Mouse (Mus musculus) hindbrain, postnatal 0 days (tissue): Measurements from ENCODE around the gene Adgra3. TPM values are rescaled to one million over a fixed set of nuclear protein-coding genes. Genes with fewer than 3 reads are reported as not detected.

ENCODE experiments used
- ATAC-seq: fragments of 200-750 bp; cut with Nextera tagmentation; 2 replicates; pipeline ENCODE4 v1.8.0; 2017; ENCODE audit warnings: mild to moderate bottlenecking, moderate TSS enrichment, moderate library complexity
- DNase-seq: peaks from one replicate; pipeline ENCODE4 v3.0.0-alpha.2; 2015; ENCODE audit warnings: low spot score
- H3K27ac ChIP-seq: fragments of 300-500 bp; sonication (generic); 2 replicates; pipeline ENCODE4 v1.5.1; 2014; ENCODE audit warnings: mild to moderate bottlenecking
- H3K27me3 ChIP-seq: fragments of 300-500 bp; sonication (generic); 2 replicates; pipeline ENCODE4 v1.6.1; 2014; ENCODE audit warnings: low read length, mixed read lengths; ENCODE audit not compliant: insufficient read depth
- H3K36me3 ChIP-seq: fragments of 300-500 bp; sonication (generic); 2 replicates; pipeline ENCODE4 v1.6.1; 2014; ENCODE audit warnings: low read length, mixed read lengths; ENCODE audit not compliant: insufficient read depth
- H3K4me1 ChIP-seq: fragments of 300-500 bp; sonication (generic); 2 replicates; pipeline ENCODE4 v1.6.1; 2014; ENCODE audit warnings: antibody characterized with exemption, low read length, mixed read lengths; ENCODE audit not compliant: insufficient read depth
- H3K4me2 ChIP-seq: fragments of 300-500 bp; sonication (generic); 2 replicates; pipeline ENCODE4 v1.6.1; 2014; ENCODE audit warnings: low read depth, mild to moderate bottlenecking, low read length, moderate library complexity, mixed read lengths
- H3K4me3 ChIP-seq: fragments of 300-500 bp; sonication (generic); 2 replicates; pipeline ENCODE4 v1.5.1; 2014; ENCODE audit warnings: low read length
- H3K9ac ChIP-seq: fragments of 300-500 bp; sonication (generic); replicated peaks from 2 replicates; pipeline ENCODE4 v1.6.1; 2014; ENCODE audit warnings: mild to moderate bottlenecking, low read length, moderate library complexity, mixed read lengths
- H3K9me3 ChIP-seq: fragments of 300-500 bp; sonication (generic); 2 replicates; pipeline ENCODE4 v1.6.1; 2016; ENCODE audit warnings: low read length, mixed read lengths
- CTCF ChIP-seq: IDR thresholded peaks from 2 replicates; pipeline ENCODE4 v1.5.1; 2016; ENCODE audit warnings: antibody characterized with exemption, control low read depth, low read depth
- WGBS: fragments of 180-500 bp; shearing (Covaris S2); extraction: QIAGEN DNeasy Blood & Tissue Kit; methylation state at CpG from one replicate; pipeline ENCODE4 v1.1.7; 2014; 5-methylcytosine and 5-hydroxymethylcytosine counted together
- polyA plus RNA-seq: library from polyadenylated mRNA; unstranded; fragments of >200 nt; fragmentation: Nextera tagmentation; extraction: Ambion mirVana; gene quantifications from 2 replicates; pipeline ENCODE4 v1.2.1, GENCODE M21; 2015
- total RNA-seq: library from RNA; depleted of rRNA; stranded (reverse); fragments of >200 nt; gene quantifications from 2 replicates; pipeline ENCODE4 v1.2.3, GENCODE M21; 2014

Gene Adgra3
- total and polyA plus RNA-seq, 2 experiments from 2014 or later, result 11.4 to 42.0 TPM

DNA sequence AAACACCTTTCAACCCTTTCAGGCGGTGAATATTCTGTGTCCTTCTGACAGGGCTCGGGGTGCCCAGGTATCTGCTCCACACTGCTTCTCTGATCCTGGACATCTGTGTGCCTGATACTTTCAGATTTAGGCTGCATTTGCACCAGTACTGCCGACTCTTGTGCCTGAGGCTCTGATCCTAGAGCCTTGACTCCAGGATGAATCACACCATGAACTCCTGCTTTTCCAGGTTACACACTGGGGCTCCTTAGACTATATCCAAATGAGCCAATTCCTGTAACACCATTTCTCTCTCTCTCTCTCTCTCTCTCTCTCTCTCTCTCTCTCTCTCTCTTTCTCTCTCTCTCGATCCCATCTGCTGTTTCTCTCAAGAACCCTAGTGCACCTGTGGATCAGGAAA is 15.1 kb downstream of the Adgra3 start:
- H3K4me3 ChIP-seq, result no peak overlapping the region
- H3K4me1 ChIP-seq, result peaks cover 5% of the 10 kb centered on the region; the same call in 1 of the 2 replicates
- H3K27ac ChIP-seq, result no peak overlapping the region
- no peak for TF ChIP-seq CTCF
- no peaks in the 10 kb centered on the region for H3K36me3 ChIP-seq
- H3K9me3 ChIP-seq, result no peaks in the 10 kb centered on the region
- no peak for DNase-seq
- no peak for ATAC-seq
- H3K4me2 ChIP-seq, result no peak overlapping the region
- WGBS, result 84% methylated on average over 4 of the region's 4 CpGs
- H3K27me3 ChIP-seq, result no peaks in the 10 kb centered on the region
- H3K9ac ChIP-seq, result no peak overlapping the region

DNA sequence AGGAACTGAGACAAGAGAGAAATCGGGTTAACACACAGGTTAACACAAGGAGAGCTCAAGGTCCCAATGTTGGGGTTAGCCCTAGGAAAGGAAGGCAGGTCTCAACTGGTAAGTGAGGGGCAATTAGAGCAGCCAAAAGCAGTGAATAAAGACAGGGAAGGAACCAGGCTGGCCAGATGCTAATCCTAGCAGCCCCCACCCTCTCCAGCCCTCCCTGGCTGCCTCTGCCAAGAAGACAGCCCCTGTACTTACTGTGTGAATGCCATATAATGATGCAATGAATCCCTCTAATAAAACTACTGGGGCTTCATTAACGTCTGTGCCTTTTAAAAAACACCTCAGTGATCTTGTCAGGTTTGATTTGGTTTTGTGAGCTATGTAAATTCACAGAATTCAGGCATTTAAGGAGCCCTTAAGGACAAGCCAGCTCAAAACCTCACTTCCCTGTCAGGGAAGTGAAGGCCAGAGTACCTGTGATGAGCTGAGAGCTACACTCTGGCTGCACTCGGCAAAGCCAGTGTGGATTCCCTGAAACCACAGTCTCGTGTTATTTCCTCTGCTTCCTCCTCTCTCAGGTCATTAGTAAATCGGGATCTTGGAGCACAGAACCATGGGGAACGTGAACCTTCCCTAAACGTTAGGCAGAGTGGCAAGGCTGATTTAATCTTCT is 16.4 kb downstream of the Adgra3 start:
- no peak overlapping the region for H3K4me3 ChIP-seq
- H3K27ac ChIP-seq, result no peak overlapping the region
- no peaks in the 10 kb centered on the region for H3K9me3 ChIP-seq
- ATAC-seq, result peak; percentile 80; the same call in 1 of the 2 replicates
- H3K9ac ChIP-seq, result no peak overlapping the region
- H3K27me3 ChIP-seq, result no peaks in the 10 kb centered on the region
- H3K4me2 ChIP-seq, result no peak overlapping the region
- TF ChIP-seq CTCF, result no peak
- 53% methylated on average over 7 of the region's 7 CpGs for WGBS
- DNase-seq, result no peak
- no peaks in the 10 kb centered on the region for H3K36me3 ChIP-seq
- H3K4me1 ChIP-seq, result peaks cover 5% of the 10 kb centered on the region; the same call in 1 of the 2 replicates

DNA sequence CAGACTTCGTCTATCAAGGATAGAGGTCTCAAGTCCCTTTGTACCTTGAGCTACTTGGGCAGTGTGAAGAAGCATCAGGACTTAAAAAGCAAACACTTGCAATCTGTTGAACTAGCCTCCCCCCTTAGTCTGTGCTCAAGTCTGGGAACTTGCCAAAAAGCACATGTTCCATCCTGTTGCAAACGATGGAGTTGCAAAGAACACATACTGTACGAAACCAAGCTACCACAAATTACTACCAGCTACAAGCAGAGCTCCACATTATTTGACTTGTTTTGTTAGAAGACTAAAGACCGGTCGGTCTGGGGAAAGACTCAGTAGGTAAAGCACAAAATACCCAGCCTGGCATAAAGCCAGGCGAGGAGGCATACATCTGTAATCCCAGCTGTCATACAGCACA is 19.3 kb downstream of the Adgra3 start:
- H3K4me2 ChIP-seq, result no peak overlapping the region
- H3K9ac ChIP-seq, result no peak overlapping the region
- H3K36me3 ChIP-seq, result no peaks in the 10 kb centered on the region
- H3K27me3 ChIP-seq, result no peaks in the 10 kb centered on the region
- no peak overlapping the region for H3K4me3 ChIP-seq
- no peak for DNase-seq
- no peaks in the 10 kb centered on the region for H3K9me3 ChIP-seq
- no peak for ATAC-seq
- H3K4me1 ChIP-seq, result peaks cover 5% of the 10 kb centered on the region; the same call in 1 of the 2 replicates
- no peak for TF ChIP-seq CTCF
- 66% methylated on average over 6 of the region's 6 CpGs for WGBS
- H3K27ac ChIP-seq, result no peak overlapping the region

DNA sequence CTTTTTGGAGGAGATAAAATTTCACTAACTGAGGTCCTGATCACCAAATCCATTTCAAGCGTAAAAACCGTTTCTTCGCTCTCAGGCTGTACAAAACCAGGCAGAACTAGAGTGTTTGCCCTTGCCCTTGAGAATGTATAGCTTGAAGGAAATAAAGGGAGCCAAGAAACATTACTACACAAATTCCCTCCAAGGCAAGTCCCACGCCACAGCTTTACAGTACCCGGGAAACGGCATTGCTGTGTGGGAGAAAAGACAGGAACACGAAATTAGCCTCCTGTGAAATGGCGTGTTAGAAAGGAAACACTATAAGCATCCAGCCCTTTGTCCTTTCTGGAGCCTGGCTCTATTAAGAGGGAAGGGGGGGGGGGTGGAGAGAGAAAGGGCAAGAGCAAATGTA is 21.1 kb downstream of the Adgra3 start:
- TF ChIP-seq CTCF, result no peak
- Histone ChIP-seq H3K4me1 (peaks cover 8% of the 10 kb centered on the region; the same call in 1 of the 2 replicates), H3K36me3 (no peaks in the 10 kb centered on the region), H3K9me3 (no peaks in the 10 kb centered on the region), H3K27ac (no peak overlapping the region), H3K4me3 (no peak overlapping the region), H3K9ac (no peak overlapping the region), H3K27me3 (no peaks in the 10 kb centered on the region), H3K4me2 (no peak overlapping the region)
- WGBS, result 60% methylated on average over 8 of the region's 8 CpGs
- DNase-seq, result no peak
- no peak for ATAC-seq

DNA sequence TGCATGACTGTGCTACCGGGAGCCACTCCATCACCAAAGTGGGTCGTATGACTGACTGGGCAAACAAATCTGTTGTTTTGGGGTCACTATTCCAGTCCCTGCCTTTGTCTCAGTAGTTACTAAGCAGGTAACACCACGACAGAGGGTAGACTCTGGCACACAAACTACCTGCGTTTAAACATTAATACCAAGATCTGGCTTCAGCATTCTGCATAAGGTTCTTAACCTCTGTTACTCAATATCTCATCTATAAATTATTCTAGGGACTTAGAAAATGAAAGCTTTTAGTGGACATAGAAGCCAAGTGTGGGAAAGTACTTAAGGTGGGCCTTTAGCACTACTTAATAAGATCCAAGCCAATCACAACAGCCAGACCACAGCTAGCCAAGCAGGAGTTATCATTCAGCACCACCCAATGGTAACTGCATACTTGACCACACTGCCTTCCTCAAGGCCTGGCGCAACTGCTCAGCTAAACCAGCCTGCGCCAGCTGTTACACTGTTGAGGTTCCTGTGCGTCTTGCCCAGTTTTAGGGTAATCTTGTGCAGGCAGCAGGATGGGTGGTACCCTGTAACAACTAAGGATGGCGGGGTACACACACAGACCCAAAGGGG is 23.8 kb downstream of the Adgra3 start:
- DNase-seq (no peak), ATAC-seq (no peak)
- Histone ChIP-seq H3K27me3 (no peaks in the 10 kb centered on the region), H3K4me3 (no peak overlapping the region), H3K4me2 (no peak overlapping the region), H3K9me3 (no peaks in the 10 kb centered on the region), H3K27ac (no peak overlapping the region), H3K4me1 (0 out of 2 replicates have a peak, but pooled peaks cover 3% of the 10 kb centered on the region), H3K9ac (no peak overlapping the region), H3K36me3 (no peaks in the 10 kb centered on the region)
- TF ChIP-seq CTCF, result no peak
- 84% methylated on average over 8 of the region's 8 CpGs for WGBS

DNA sequence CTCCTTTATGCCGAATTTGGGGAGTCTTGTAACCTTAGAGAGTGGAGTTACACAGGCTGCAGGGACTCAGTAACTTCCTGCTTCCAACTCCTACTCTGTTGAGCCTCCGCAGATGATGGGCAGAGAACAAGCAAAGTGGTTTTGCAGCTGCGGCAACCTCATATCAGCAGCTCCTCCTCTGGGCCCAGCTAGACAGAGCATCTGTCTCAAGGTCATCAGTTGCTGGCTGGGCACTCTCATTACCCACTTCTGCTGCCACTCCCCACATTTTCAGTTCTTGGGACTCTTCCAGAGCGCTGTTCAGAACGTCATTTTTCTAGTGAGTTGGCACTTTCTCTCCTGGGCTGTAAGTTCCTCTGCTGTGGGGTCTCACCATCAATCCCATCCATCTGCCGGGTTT is 24.6 kb downstream of the Adgra3 start:
- DNase-seq, result peak; percentile 31
- 43% methylated on average over 6 of the region's 6 CpGs for WGBS
- H3K4me1 ChIP-seq, result 0 out of 2 replicates have a peak, but pooled peaks cover 3% of the 10 kb centered on the region
- no peaks in the 10 kb centered on the region for H3K27me3 ChIP-seq
- peak; percentile 24 for ATAC-seq
- no peak overlapping the region for H3K4me2 ChIP-seq
- no peak overlapping the region for H3K27ac ChIP-seq
- H3K9me3 ChIP-seq, result no peaks in the 10 kb centered on the region
- no peaks in the 10 kb centered on the region for H3K36me3 ChIP-seq
- no peak overlapping the region for H3K4me3 ChIP-seq
- no peak for TF ChIP-seq CTCF
- H3K9ac ChIP-seq, result no peak overlapping the region

DNA sequence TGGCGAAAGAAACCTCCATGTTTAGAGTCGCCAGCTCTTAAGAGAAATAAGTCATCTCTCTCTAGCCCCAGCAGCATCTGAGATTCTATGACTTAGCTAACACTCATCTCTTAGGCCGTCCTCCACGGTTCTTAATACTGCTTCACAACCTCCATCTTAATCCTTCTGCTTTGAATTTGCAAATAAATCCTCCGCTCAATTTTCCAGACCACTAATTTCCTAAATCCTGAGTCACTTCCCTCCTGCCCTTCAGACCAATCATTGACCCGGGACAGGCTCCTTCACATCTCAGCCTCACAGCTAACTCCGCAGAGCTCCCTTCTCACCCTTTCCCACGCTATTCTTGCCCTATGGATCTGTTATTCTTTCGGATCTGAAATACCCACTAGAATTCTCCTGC is 25.1 kb downstream of the Adgra3 start:
- 62% methylated on average over 9 of the region's 9 CpGs for WGBS
- no peak overlapping the region for H3K4me3 ChIP-seq
- no peak overlapping the region for H3K27ac ChIP-seq
- ATAC-seq (no peak), DNase-seq (no peak)
- no peaks in the 10 kb centered on the region for H3K27me3 ChIP-seq
- no peaks in the 10 kb centered on the region for H3K36me3 ChIP-seq
- no peaks in the 10 kb centered on the region for H3K9me3 ChIP-seq
- H3K4me2 ChIP-seq, result no peak overlapping the region
- no peak for TF ChIP-seq CTCF
- 0 out of 2 replicates have a peak, but pooled peaks cover 3% of the 10 kb centered on the region for H3K4me1 ChIP-seq
- H3K9ac ChIP-seq, result no peak overlapping the region
